Mouse (Mus musculus) G1E-ER4 (cell line): ENCODE measurements around the gene Ackr3. TPM values are rescaled to one million over a fixed set of nuclear protein-coding genes. Genes with fewer than 3 reads are reported as not detected.

Source experiments
- GATA1 ChIP-seq: IDR thresholded peaks from one replicate; pipeline ENCODE4 v1.8.0; 2012; ENCODE audit warnings: low read length, inconsistent platforms
- polyA plus RNA-seq: library from polyadenylated mRNA; stranded (reverse); fragments of >175 nt; gene quantifications from 2 replicates; pipeline ENCODE4 v1.2.3, GENCODE M21; 2012

The Ackr3 gene
- polyA plus RNA-seq, 1 experiment = not detected

- TF ChIP-seq GATA1 = no peak
Observed at GRCm38 (mm10) chr1:90212901-90213300, 9.1 kb downstream of the Ackr3 start.

GRCm38 (mm10) chr1:90214021-90214420 is 10.2 kb downstream of the Ackr3 start:
- TF ChIP-seq GATA1 = no peak

GRCm38 (mm10) chr1:90214926-90215325 is 11.1 kb downstream of the Ackr3 start:
- TF ChIP-seq GATA1 = no peak

GRCm38 (mm10) chr1:90215881-90216280 is 12.1 kb downstream of the Ackr3 start:
- no peak for TF ChIP-seq GATA1

GRCm38 (mm10) chr1:90216395-90216794 is 12.6 kb downstream of the Ackr3 start:
- no peak for TF ChIP-seq GATA1

- no peak for TF ChIP-seq GATA1
Observed at GRCm38 (mm10) chr1:90220280-90220679, 16.5 kb downstream of the Ackr3 start.

GRCm38 (mm10) chr1:90220844-90221243 is 17.1 kb downstream of the Ackr3 start:
- TF ChIP-seq GATA1 = no peak

GRCm38 (mm10) chr1:90221811-90222361 is 18.1 kb downstream of the Ackr3 start:
- no peak for TF ChIP-seq GATA1

- no peak for TF ChIP-seq GATA1
Observed at GRCm38 (mm10) chr1:90222427-90222901, 18.7 kb downstream of the Ackr3 start.

- no peak for TF ChIP-seq GATA1
Observed at GRCm38 (mm10) chr1:90223006-90223405, 19.2 kb downstream of the Ackr3 start.

GRCm38 (mm10) chr1:90225603-90226254 is 21.9 kb downstream of the Ackr3 start:
- no peak for TF ChIP-seq GATA1

GRCm38 (mm10) chr1:90227684-90228322 is 24.0 kb downstream of the Ackr3 start:
- no peak for TF ChIP-seq GATA1

GRCm38 (mm10) chr1:90228323-90228697 is 24.5 kb downstream of the Ackr3 start:
- TF ChIP-seq GATA1 = no peak

GRCm38 (mm10) chr1:90230611-90231010 is 26.8 kb downstream of the Ackr3 start:
- TF ChIP-seq GATA1 = no peak

- no peak for TF ChIP-seq GATA1
Observed at GRCm38 (mm10) chr1:90231591-90232490, 28.1 kb downstream of the Ackr3 start.

GRCm38 (mm10) chr1:90232491-90232885 is 28.7 kb downstream of the Ackr3 start:
- no peak for TF ChIP-seq GATA1
